Mouse (Mus musculus): ENCODE measurements at regions not wholly inside any gene's neighbourhood (a gene's known extent, or its start where the extent isn't known, plus 50 kb on each side); places are given as distances from the start of the nearest gene placed in this dataset.
"Not testable (repeated sequence)": the region's sequence is repeated elsewhere in the genome, so short reads cannot be mapped to it uniquely, and the experiment has no call there.

DNA sequence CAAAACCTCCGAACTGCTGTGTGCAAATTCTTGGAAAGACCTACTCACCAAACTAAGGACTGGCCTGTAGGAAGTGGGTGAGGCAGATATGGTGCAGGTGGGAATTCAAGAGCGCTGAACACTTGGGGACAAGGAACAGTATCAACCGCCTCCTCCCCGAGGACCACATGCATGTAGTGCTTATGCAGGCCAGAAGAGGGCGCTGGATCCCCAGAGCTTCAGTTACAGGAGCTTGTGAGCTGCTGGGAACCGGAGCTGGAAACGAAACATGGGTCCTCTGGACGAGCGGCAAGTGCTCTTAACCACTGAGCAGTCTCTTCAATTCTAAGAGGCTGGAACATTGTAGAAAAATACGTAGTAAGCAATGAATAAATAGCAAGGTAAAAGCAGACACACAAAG is 317.8 kb downstream of the Ajap1 start:
- Histone ChIP-seq H3K36me3 (ENCODE audit: control insufficient read depth, insufficient read depth, low read length) (no peaks in the 10 kb centered on the region), H3K4me2 (ENCODE audit: low read depth) (no peak overlapping the region), H3K27ac (ENCODE audit: low read depth, low read length) (no peak overlapping the region), H3K4me3 (ENCODE audit: low read depth, low read length) (no peak overlapping the region), H3K4me1 (ENCODE audit: control insufficient read depth, insufficient read depth, low read length) (no peaks in the 10 kb centered on the region), H3K9ac (ENCODE audit: low read length) (no peak overlapping the region), H3K9me3 (ENCODE audit: control insufficient read depth, low read length) (no peaks in the 10 kb centered on the region), H3K27me3 (ENCODE audit: control insufficient read depth, insufficient read depth, low read length) (no peaks in the 10 kb centered on the region)
- ATAC-seq (ENCODE audit: insufficient read depth, low FRiP score, low TSS enrichment) (no peak), DNase-seq (ENCODE audit: low spot score) (no peak)
- 90% methylated on average over 10 of the region's 10 CpGs for WGBS

- ATAC-seq (ENCODE audit: insufficient read depth, low FRiP score, low TSS enrichment) (no peak), DNase-seq (ENCODE audit: low spot score) (no peak)
- no peak overlapping the region for H3K4me2 ChIP-seq (ENCODE audit: low read depth)
- H3K9me3 ChIP-seq (ENCODE audit: control insufficient read depth, low read length) = no peaks in the 10 kb centered on the region
- 89% methylated on average over 3 of the region's 3 CpGs for WGBS
- H3K9ac ChIP-seq (ENCODE audit: low read length) = no peak overlapping the region
- no peak overlapping the region for H3K4me3 ChIP-seq (ENCODE audit: low read depth, low read length)
- no peak overlapping the region for H3K27ac ChIP-seq (ENCODE audit: low read depth, low read length)
- H3K36me3 ChIP-seq (ENCODE audit: control insufficient read depth, insufficient read depth, low read length) = no peaks in the 10 kb centered on the region
- H3K4me1 ChIP-seq (ENCODE audit: control insufficient read depth, insufficient read depth, low read length) = no peaks in the 10 kb centered on the region
- H3K27me3 ChIP-seq (ENCODE audit: control insufficient read depth, insufficient read depth, low read length) = no peaks in the 10 kb centered on the region
Observed at GRCm38 (mm10) chr4:153160115-153160514, 322.5 kb downstream of the Ajap1 start.

DNA sequence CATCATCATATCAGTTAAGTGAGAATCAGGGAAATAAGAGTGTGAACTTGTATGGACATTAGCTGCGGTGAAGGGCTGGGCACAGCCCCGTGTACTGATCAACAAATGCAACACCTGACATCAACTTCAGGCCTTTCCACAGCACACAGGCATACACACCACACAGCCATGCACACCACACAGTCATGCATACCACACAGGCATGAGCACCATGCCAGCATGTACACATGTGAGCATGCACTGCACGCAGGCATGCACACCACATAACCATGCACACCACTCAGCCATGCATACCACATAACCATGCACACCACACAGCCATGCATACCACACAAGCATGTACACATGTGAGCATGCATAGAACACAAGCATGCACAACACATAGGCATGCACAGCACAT is 325.0 kb downstream of the Ajap1 start:
- Histone ChIP-seq H3K27ac (ENCODE audit: low read depth, low read length) (no peak overlapping the region), H3K27me3 (ENCODE audit: control insufficient read depth, insufficient read depth, low read length) (no peaks in the 10 kb centered on the region), H3K9ac (ENCODE audit: low read length) (no peak overlapping the region), H3K4me3 (ENCODE audit: low read depth, low read length) (no peak overlapping the region), H3K4me2 (ENCODE audit: low read depth) (no peak overlapping the region), H3K9me3 (ENCODE audit: control insufficient read depth, low read length) (no peaks in the 10 kb centered on the region), H3K36me3 (ENCODE audit: control insufficient read depth, insufficient read depth, low read length) (no peaks in the 10 kb centered on the region), H3K4me1 (ENCODE audit: control insufficient read depth, insufficient read depth, low read length) (no peaks in the 10 kb centered on the region)
- ATAC-seq (ENCODE audit: insufficient read depth, low FRiP score, low TSS enrichment) (no peak), DNase-seq (ENCODE audit: low spot score) (no peak)
- 91% methylated on average over 3 of the region's 3 CpGs for WGBS

DNA sequence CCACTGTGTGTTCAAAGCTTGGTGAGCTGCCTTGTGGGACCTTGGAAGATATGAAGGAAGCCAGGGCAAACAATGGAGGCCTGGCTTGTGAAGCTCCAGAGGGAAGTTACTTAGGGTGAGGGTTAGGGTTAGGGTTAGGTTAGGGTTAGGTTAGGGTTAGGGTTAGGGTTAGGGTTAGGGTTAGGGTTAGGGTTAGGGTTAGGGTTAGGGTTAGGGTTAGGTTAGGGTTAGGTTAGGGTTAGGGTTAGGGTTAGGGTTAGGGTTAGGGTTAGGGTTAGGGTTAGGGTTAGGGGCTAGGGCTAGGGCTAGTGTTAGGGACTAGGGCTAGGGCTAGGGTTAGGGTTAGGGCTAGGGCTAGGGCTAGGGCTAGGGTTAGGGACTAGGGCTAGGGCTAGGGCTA is 329.7 kb downstream of the Ajap1 start:
- not testable (repeated sequence) for H3K27ac ChIP-seq (ENCODE audit: low read depth, low read length); H3K9ac ChIP-seq (ENCODE audit: low read length); H3K9me3 ChIP-seq (ENCODE audit: control insufficient read depth, low read length); H3K27me3 ChIP-seq (ENCODE audit: control insufficient read depth, insufficient read depth, low read length); H3K4me1 ChIP-seq (ENCODE audit: control insufficient read depth, insufficient read depth, low read length); H3K4me2 ChIP-seq (ENCODE audit: low read depth); H3K36me3 ChIP-seq (ENCODE audit: control insufficient read depth, insufficient read depth, low read length); DNase-seq (ENCODE audit: low spot score); H3K4me3 ChIP-seq (ENCODE audit: low read depth, low read length)
- ATAC-seq (ENCODE audit: insufficient read depth, low FRiP score, low TSS enrichment) = peak; percentile 76; the same call in 1 of the 2 replicates

GRCm38 (mm10) chr4:153133147-153133546 is 349.5 kb downstream of the Ajap1 start:
- Histone ChIP-seq H3K4me1 (ENCODE audit: control insufficient read depth, insufficient read depth, low read length) (no peaks in the 10 kb centered on the region), H3K4me3 (ENCODE audit: low read depth, low read length) (no peak overlapping the region), H3K9ac (ENCODE audit: low read length) (no peak overlapping the region), H3K4me2 (ENCODE audit: low read depth) (no peak overlapping the region), H3K9me3 (ENCODE audit: control insufficient read depth, low read length) (no peaks in the 10 kb centered on the region), H3K27ac (ENCODE audit: low read depth, low read length) (no peak overlapping the region), H3K27me3 (ENCODE audit: control insufficient read depth, insufficient read depth, low read length) (no peaks in the 10 kb centered on the region), H3K36me3 (ENCODE audit: control insufficient read depth, insufficient read depth, low read length) (no peaks in the 10 kb centered on the region)
- ATAC-seq (ENCODE audit: insufficient read depth, low FRiP score, low TSS enrichment) (no peak), DNase-seq (ENCODE audit: low spot score) (no peak)
- 76% methylated on average over 13 of the region's 13 CpGs for WGBS

DNA sequence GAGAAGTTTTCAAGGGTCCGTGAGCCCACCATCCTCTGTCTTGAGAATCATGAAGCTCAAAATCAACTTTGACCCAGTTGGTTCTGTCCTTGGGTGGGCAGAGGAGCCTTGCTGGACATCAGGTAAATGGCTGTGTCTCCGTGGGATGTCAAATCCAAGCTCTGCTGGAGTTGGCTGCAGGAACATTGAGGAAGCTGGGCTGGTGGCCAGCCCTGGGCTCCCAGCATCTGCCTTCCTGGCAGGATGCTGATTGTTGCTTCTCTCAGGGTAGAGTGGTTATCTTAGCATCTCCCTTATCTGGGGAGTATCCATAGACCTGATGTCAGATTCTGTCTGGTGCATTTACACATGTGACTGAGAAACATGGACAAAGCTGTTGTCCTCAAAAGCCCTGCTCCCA is 353.3 kb downstream of the Ajap1 start:
- Histone ChIP-seq H3K36me3 (ENCODE audit: control insufficient read depth, insufficient read depth, low read length) (no peaks in the 10 kb centered on the region), H3K4me1 (ENCODE audit: control insufficient read depth, insufficient read depth, low read length) (no peaks in the 10 kb centered on the region), H3K9me3 (ENCODE audit: control insufficient read depth, low read length) (no peaks in the 10 kb centered on the region), H3K9ac (ENCODE audit: low read length) (no peak overlapping the region), H3K4me2 (ENCODE audit: low read depth) (no peak overlapping the region), H3K27ac (ENCODE audit: low read depth, low read length) (no peak overlapping the region), H3K4me3 (ENCODE audit: low read depth, low read length) (no peak overlapping the region), H3K27me3 (ENCODE audit: control insufficient read depth, insufficient read depth, low read length) (no peaks in the 10 kb centered on the region)
- WGBS = 90% methylated on average over 2 of the region's 2 CpGs
- ATAC-seq (ENCODE audit: insufficient read depth, low FRiP score, low TSS enrichment) (no peak), DNase-seq (ENCODE audit: low spot score) (no peak)

- WGBS = 83% methylated on average over 12 of the region's 12 CpGs
- H3K4me1 ChIP-seq (ENCODE audit: control insufficient read depth, insufficient read depth, low read length) = no peaks in the 10 kb centered on the region
- DNase-seq (ENCODE audit: low spot score) (no peak), ATAC-seq (ENCODE audit: insufficient read depth, low FRiP score, low TSS enrichment) (no peak)
- H3K27me3 ChIP-seq (ENCODE audit: control insufficient read depth, insufficient read depth, low read length) = no peaks in the 10 kb centered on the region
- no peak overlapping the region for H3K4me2 ChIP-seq (ENCODE audit: low read depth)
- H3K27ac ChIP-seq (ENCODE audit: low read depth, low read length) = no peak overlapping the region
- no peaks in the 10 kb centered on the region for H3K36me3 ChIP-seq (ENCODE audit: control insufficient read depth, insufficient read depth, low read length)
- H3K9ac ChIP-seq (ENCODE audit: low read length) = no peak overlapping the region
- H3K9me3 ChIP-seq (ENCODE audit: control insufficient read depth, low read length) = no peaks in the 10 kb centered on the region
- no peak overlapping the region for H3K4me3 ChIP-seq (ENCODE audit: low read depth, low read length)
Observed at GRCm38 (mm10) chr4:153128162-153128561, 354.4 kb downstream of the Ajap1 start.

- H3K36me3 ChIP-seq (ENCODE audit: control insufficient read depth, insufficient read depth, low read length) = no peaks in the 10 kb centered on the region
- no peak for DNase-seq (ENCODE audit: low spot score)
- H3K4me1 ChIP-seq (ENCODE audit: control insufficient read depth, insufficient read depth, low read length) = no peaks in the 10 kb centered on the region
- H3K27ac ChIP-seq (ENCODE audit: low read depth, low read length) = no peak overlapping the region
- no peak overlapping the region for H3K9ac ChIP-seq (ENCODE audit: low read length)
- WGBS = 64% methylated on average over 6 of the region's 6 CpGs
- ATAC-seq (ENCODE audit: insufficient read depth, low FRiP score, low TSS enrichment) = no peak
- H3K9me3 ChIP-seq (ENCODE audit: control insufficient read depth, low read length) = no peaks in the 10 kb centered on the region
- H3K4me3 ChIP-seq (ENCODE audit: low read depth, low read length) = no peak overlapping the region
- no peaks in the 10 kb centered on the region for H3K27me3 ChIP-seq (ENCODE audit: control insufficient read depth, insufficient read depth, low read length)
- no peak overlapping the region for H3K4me2 ChIP-seq (ENCODE audit: low read depth)
Observed at GRCm38 (mm10) chr4:153120480-153120879, 362.1 kb downstream of the Ajap1 start.

DNA sequence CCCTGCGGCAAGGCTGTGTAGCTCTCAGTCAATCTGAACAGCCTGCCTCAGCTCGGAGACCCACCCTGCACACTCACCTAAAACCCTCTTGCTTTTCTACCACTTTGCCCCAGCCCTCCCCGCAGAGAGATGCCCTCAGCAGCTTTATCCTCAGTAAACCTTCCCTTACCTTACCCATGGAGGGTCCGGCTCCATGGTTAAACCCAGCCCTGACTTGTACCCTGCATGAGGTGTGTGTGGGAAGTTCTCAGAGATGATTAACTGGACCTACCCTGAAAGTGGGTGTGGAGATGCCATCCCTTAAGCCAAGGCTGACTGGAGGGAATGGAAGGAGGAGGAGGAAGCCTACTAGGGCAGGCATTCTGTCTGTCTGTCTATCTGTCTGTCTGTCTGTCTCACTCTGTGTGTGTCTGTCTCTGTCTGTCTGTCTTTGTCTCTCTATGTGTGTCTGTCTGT is 362.9 kb downstream of the Ajap1 start:
- Histone ChIP-seq H3K4me2 (ENCODE audit: low read depth) (no peak overlapping the region), H3K36me3 (ENCODE audit: control insufficient read depth, insufficient read depth, low read length) (no peaks in the 10 kb centered on the region), H3K27ac (ENCODE audit: low read depth, low read length) (no peak overlapping the region), H3K4me1 (ENCODE audit: control insufficient read depth, insufficient read depth, low read length) (no peaks in the 10 kb centered on the region), H3K9ac (ENCODE audit: low read length) (no peak overlapping the region), H3K9me3 (ENCODE audit: control insufficient read depth, low read length) (no peaks in the 10 kb centered on the region), H3K4me3 (ENCODE audit: low read depth, low read length) (no peak overlapping the region), H3K27me3 (ENCODE audit: control insufficient read depth, insufficient read depth, low read length) (no peaks in the 10 kb centered on the region)
- DNase-seq (ENCODE audit: low spot score) = no peak
- WGBS = 64% methylated on average over 4 of the region's 4 CpGs
- ATAC-seq (ENCODE audit: insufficient read depth, low FRiP score, low TSS enrichment) = no peak
